Mouse (Mus musculus): ENCODE measurements around the gene Rsf1.

DNA sequence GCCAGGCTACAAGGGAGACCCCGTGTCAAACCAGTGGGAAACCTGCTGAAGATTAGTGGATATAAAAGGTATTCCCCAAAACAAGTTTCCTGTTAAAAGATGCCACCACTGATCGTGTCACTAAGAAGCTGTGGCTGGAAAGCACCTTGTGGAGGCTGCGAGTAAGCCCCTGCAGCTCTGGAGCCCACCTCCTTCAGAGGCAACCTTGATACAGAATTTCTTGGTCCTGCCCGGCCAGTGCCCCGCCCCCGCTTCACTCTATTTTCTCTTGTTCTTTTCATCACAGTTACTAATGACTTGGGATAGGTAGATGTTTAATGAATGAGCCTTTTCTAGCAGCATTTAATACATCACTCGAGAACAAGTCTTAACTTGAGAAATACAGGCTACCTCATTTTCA lies 146.4 kb downstream of the Rsf1 start:
- no peak for TF ChIP-seq POLR2A (IDR thresholded peaks at IDR 0.05; ENCODE audit: low read depth, low read length)
- TF ChIP-seq CTCF (conservative IDR thresholded peaks at IDR 0.05; ENCODE audit: insufficient read depth, insufficient read length, low read depth, low read length), result no peak
